23 mouse cellular contexts compared by ENCODE assay signal in genomic region chr3:145156883-145157282, GRCm38 (mm10). TPM values are rescaled to one million over a fixed set of nuclear protein-coding genes. Genes with fewer than 3 reads are reported as not detected.
DNase-seq lines count a peak whose midpoint lies in the region; ATAC-seq and TF ChIP-seq lines count a peak whose summit lies in the region.
"Had no signal": no experiment of that assay in that cellular context is flagged by ENCODE, and none has a peak within 500 bp of the region (broad histone marks: within the 10 kb centered on the region; RNA-seq: fewer than 3 reads in every experiment).

No protein-coding gene starts in this region.

- no peaks in the 10 kb centered on the region for H3K36me3 ChIP-seq in embryonic facial prominence, embryonic 15.5 days
- no peaks in the 10 kb centered on the region for H3K36me3 ChIP-seq in limb, embryonic 14.5 days (ENCODE audit: control insufficient read depth, insufficient read depth, low read length)
- H3K36me3 ChIP-seq: heart, embryonic 15.5 days; intestine, embryonic 15.5 days; neural tube, embryonic 12.5 days had no signal

- H3K27me3 ChIP-seq in embryonic facial prominence, embryonic 15.5 days = no peaks in the 10 kb centered on the region
- no peaks in the 10 kb centered on the region for H3K27me3 ChIP-seq in limb, embryonic 14.5 days (ENCODE audit: control insufficient read depth, insufficient read depth, low read length)
- H3K27me3 ChIP-seq: heart, embryonic 15.5 days; hindbrain, embryonic 12.5 days; intestine, embryonic 15.5 days; neural tube, embryonic 12.5 days; Patski had no signal

- no peak overlapping the region for H3K9ac ChIP-seq in embryonic facial prominence, embryonic 15.5 days
- H3K9ac ChIP-seq in limb, embryonic 14.5 days (ENCODE audit: low read depth, low read length, severe bottlenecking) = no peak overlapping the region
- H3K9ac ChIP-seq: forebrain, postnatal 0 days; heart, embryonic 15.5 days; hindbrain, embryonic 12.5 days; intestine, embryonic 15.5 days; neural tube, embryonic 12.5 days had no signal

- no peak for TF ChIP-seq POLR2A in limb, embryonic 14.5 days (IDR thresholded peaks at IDR 0.05; ENCODE audit: borderline replicate concordance, extremely low read depth, insufficient read depth, insufficient read length)

- H3K4me3 ChIP-seq in embryonic facial prominence, embryonic 15.5 days (replicated peaks) = no peak overlapping the region
- no peak overlapping the region for H3K4me3 ChIP-seq in limb, embryonic 14.5 days (replicated peaks; ENCODE audit: low read length)
- H3K4me3 ChIP-seq in layer of hippocampus, adult 2 months = no peak overlapping the region
- H3K4me3 ChIP-seq: erythroblast, embryonic 14.5 days; heart, adult 2 months; heart, embryonic 15.5 days; hindbrain, embryonic 12.5 days; intestine, embryonic 15.5 days; neural tube, embryonic 12.5 days had no signal

- H3K4me2 ChIP-seq in embryonic facial prominence, embryonic 15.5 days (replicated peaks) = no peak overlapping the region
- H3K4me2 ChIP-seq in limb, embryonic 14.5 days (replicated peaks; ENCODE audit: low read depth, low read length, severe bottlenecking) = no peak overlapping the region
- H3K4me2 ChIP-seq: heart, embryonic 15.5 days; hindbrain, embryonic 12.5 days; intestine, embryonic 15.5 days; neural tube, embryonic 12.5 days had no signal

- TF ChIP-seq CTCF in layer of hippocampus, adult 2 months (conservative IDR thresholded peaks at IDR 0.05) = no peak

- H3K9me3 ChIP-seq in embryonic facial prominence, embryonic 15.5 days (replicated peaks) = no peaks in the 10 kb centered on the region
- no peaks in the 10 kb centered on the region for H3K9me3 ChIP-seq in limb, embryonic 14.5 days (ENCODE audit: control insufficient read depth, low read length)
- H3K9me3 ChIP-seq: heart, embryonic 15.5 days; hindbrain, embryonic 12.5 days; intestine, embryonic 15.5 days; neural tube, embryonic 12.5 days had no signal

- peak; percentile 25; the same call in 1 of the 2 replicates for ATAC-seq in common myeloid progenitor, adult 5-6 weeks (replicated peaks; ENCODE audit: low read depth, poor library complexity, severe bottlenecking)
- peak; percentile 57; the same call in 1 of the 2 replicates for ATAC-seq in embryonic facial prominence, embryonic 15.5 days (ENCODE audit: insufficient number of reproducible peaks, low FRiP score, low TSS enrichment, low read depth)
- ATAC-seq in limb, embryonic 14.5 days (ENCODE audit: low FRiP score, low read depth) = no peak
- ATAC-seq: forebrain, postnatal 0 days; intestine, embryonic 15.5 days; Patski had no signal

- WGBS in embryonic facial prominence, embryonic 15.5 days = 49% methylated on average over 6 of the region's 6 CpGs
- 54% methylated on average over 6 of the region's 6 CpGs for WGBS in limb, embryonic 14.5 days

- peak; percentile 58 for DNase-seq in gastrocnemius, postnatal 25 days
- DNase-seq in gastrocnemius, postnatal 10 days = no peak
- no peak for DNase-seq in limb, embryonic 14.5 days (ENCODE audit: low spot score)
- DNase-seq in layer of hippocampus, adult 2 months (ENCODE audit: low spot score in 2 of 2) = no peak
- no peak for DNase-seq in urinary bladder, postnatal 36 days (ENCODE audit: low spot score in 2 of 2)
- DNase-seq: cerebellum, postnatal 14 days; forebrain, postnatal 0 days; heart, adult 2 months; layer of hippocampus, postnatal 36 days; lung, postnatal 14 days; spleen, adult 18-20 months; thymus, adult 18-20 months had no signal

- H3K4me1 ChIP-seq in embryonic facial prominence, embryonic 15.5 days = peaks cover 3% of the 10 kb centered on the region; the same call in 1 of the 2 replicates
- no peaks in the 10 kb centered on the region for H3K4me1 ChIP-seq in limb, embryonic 14.5 days (ENCODE audit: control insufficient read depth, insufficient read depth, low read length)
- H3K4me1 ChIP-seq: heart, embryonic 15.5 days; hindbrain, embryonic 12.5 days; intestine, embryonic 15.5 days; neural tube, embryonic 12.5 days had no signal

- H3K27ac ChIP-seq in embryonic facial prominence, embryonic 15.5 days (replicated peaks) = peak overlapping the region; percentile 45; the same call in 1 of the 2 replicates
- H3K27ac ChIP-seq in limb, embryonic 14.5 days (replicated peaks; ENCODE audit: low read depth, low read length) = peak overlapping the region; percentile 53; the same call in 1 of the 2 replicates
- H3K27ac ChIP-seq in layer of hippocampus, adult 2 months = no peak overlapping the region
- H3K27ac ChIP-seq: heart, adult 2 months; heart, embryonic 15.5 days; hindbrain, embryonic 12.5 days; intestine, embryonic 15.5 days; neural tube, embryonic 12.5 days had no signal

RNA-seq across cellular contexts. Expression of gene Odf2l, which starts 38.5 kb away (rescaled TPM):
- 1 to 10 TPM; 7.7 TPM for total RNA-seq in gastrocnemius, postnatal 25 days (2021)
- 10 to 100 TPM in 1 of 2 experiments, 1 to 10 TPM in 1; 5.9 to 15.5 TPM for total RNA-seq in gastrocnemius, postnatal 10 days (2021)
- total RNA-seq in common myeloid progenitor, adult 5-6 weeks (2017) = 44.5 and 47.3 TPM in 2 replicates
- 15.3 and 18.1 TPM in 2 replicates for polyA plus RNA-seq in embryonic facial prominence, embryonic 15.5 days (2015; fragmentation: Nextera tagmentation; extraction: Ambion mirVana)
- polyA plus RNA-seq in limb, embryonic 14.5 days (2012; rRNA removed) = 17.9 and 23.5 TPM in 2 replicates
- polyA plus RNA-seq in limb, embryonic 14.5 days (2014; fragmentation: Nextera tagmentation; extraction: Ambion mirVana) = 16.1 and 16.4 TPM in 2 replicates
- 10 to 100 TPM; 18.0 to 25.9 TPM for total RNA-seq in layer of hippocampus, adult 2 months (2021)

RNA-seq across cellular contexts. Expression of gene Clca2, which starts 57.6 kb away (rescaled TPM):
- under 1 TPM; 0.08 to 0.24 TPM for total RNA-seq in gastrocnemius, postnatal 25 days (2021)
- total RNA-seq in gastrocnemius, postnatal 10 days (2021) = 1 to 10 TPM in 1 of 2 experiments, under 1 TPM in 1; 0.70 to 1.6 TPM
- total RNA-seq in common myeloid progenitor, adult 5-6 weeks (2017) = not detected in 2 replicates
- 1.7 and 1.9 TPM in 2 replicates for polyA plus RNA-seq in embryonic facial prominence, embryonic 15.5 days (2015; fragmentation: Nextera tagmentation; extraction: Ambion mirVana)
- 0.65 and 1.8 TPM in 2 replicates for polyA plus RNA-seq in limb, embryonic 14.5 days (2012; rRNA removed)
- 0.37 and 0.87 TPM in 2 replicates for polyA plus RNA-seq in limb, embryonic 14.5 days (2014; fragmentation: Nextera tagmentation; extraction: Ambion mirVana)
- not detected for total RNA-seq in layer of hippocampus, adult 2 months (2021)
- total RNA-seq: forebrain, postnatal 0 days; layer of hippocampus, postnatal 36 days; left cerebral cortex, postnatal 36 days; megakaryocyte-erythroid progenitor cell, adult 5-6 weeks had no signal
- polyA plus RNA-seq: erythroblast, embryonic 14.5 days; forebrain, postnatal 0 days; liver, embryonic 16.5 days had no signal
